Mouse (Mus musculus) testis, adult 2 months (tissue): Measurements from ENCODE around the gene Acap1.

Experiments used
- CTCF ChIP-seq: fragments of 200-500 bp; IDR thresholded peaks from 2 replicates; pipeline ENCODE4 v1.5.1; 2012; ENCODE audit warnings: low read depth, mild to moderate bottlenecking, inconsistent platforms, low read length, moderate library complexity; ENCODE audit not compliant: control insufficient read depth, insufficient read depth, insufficient replicate concordance
- POLR2A ChIP-seq: fragments of 200-500 bp; IDR thresholded peaks from 2 replicates; pipeline ENCODE4 v1.6.1; 2012; ENCODE audit warnings: low read depth, mild to moderate bottlenecking, inconsistent platforms, low read length, moderate library complexity; ENCODE audit not compliant: control insufficient read depth

DNA sequence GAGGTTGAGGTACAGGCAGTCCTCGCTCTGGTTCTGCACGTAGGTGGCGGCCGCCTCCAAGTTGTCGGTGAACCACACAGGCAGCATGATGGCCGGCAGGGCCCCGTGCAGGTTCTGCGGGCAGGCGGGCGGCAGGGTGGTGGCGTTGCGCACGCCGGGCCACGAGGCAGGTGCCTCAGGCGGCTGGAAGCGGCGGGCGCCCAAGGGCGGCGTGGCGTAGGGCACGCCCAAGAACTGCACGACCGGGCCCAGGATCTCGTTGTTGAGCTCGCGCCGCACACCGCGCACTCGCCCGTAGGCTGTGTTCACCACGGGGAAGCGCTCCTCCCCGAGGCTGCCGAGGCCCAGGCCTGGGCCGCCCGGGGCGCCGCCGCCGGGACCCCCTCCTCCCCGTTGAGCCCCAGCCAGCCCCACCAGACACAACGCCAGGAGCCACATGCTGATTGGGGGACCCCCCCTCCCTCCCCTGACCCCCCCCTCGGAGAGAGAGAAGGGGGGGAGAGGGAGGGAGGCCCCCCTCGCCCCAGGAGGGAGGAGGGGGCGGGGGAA lies 61.3 kb downstream of the Acap1 start:
- TF ChIP-seq CTCF (no peak), POLR2A (peak; percentile 34; the same call in 1 of the 2 replicates)
